Mouse (Mus musculus): Measurements from ENCODE around the gene 1700029F12Rik. TPM values are rescaled to one million over a fixed set of nuclear protein-coding genes. Genes with fewer than 3 reads are reported as not detected.
"Not testable (repeated sequence)": the region's sequence is repeated elsewhere in the genome, so short reads cannot be mapped to it uniquely, and the experiment has no call there.

Gene 1700029F12Rik
- total RNA-seq (2021), result not detected

DNA sequence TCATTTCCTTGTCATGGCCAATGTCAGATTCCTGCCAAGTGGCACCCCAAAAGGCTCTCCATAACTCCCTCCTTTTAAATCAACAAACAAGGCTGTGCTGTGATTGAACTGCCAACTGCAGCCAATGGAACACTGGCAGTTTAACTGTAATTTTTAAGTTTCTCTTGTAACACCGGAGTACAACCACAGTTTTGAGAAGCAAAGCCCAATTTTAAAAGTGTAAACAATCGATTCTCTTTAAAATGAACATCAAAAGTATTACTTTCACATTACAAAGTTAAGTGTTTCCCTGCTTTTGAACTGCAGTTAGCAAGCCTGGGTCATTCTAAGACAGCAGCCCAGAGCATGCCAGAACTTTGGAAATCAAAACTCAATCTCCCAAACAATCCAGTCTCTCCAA is at the start of gene 1700029F12Rik:
Gene 1700029F12Rik, minus strand, starts transcription at position 101 of the 400 bp plus-strand sequence.
- DNase-seq, result no peak

DNA sequence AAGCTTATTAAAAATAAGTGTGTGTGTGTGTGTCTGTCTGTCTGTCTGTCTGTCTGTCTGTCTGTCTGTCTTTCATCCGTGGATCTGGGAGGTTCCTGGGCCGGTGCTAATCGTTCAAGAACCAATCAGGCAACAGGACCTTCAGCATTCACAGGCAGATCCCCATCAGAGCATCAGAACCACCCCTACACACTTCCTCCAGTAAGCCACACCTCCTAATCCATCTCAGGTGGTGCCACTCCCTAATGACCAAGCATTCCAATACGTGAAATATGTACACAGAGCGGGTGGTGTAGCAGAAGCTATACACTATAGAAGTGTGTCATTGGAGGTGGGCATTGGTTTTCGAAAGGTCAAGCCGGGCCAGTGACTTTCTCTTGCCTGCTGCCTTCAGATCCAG is 48.3 kb upstream of the 1700029F12Rik start:
- DNase-seq, result no peak

DNA sequence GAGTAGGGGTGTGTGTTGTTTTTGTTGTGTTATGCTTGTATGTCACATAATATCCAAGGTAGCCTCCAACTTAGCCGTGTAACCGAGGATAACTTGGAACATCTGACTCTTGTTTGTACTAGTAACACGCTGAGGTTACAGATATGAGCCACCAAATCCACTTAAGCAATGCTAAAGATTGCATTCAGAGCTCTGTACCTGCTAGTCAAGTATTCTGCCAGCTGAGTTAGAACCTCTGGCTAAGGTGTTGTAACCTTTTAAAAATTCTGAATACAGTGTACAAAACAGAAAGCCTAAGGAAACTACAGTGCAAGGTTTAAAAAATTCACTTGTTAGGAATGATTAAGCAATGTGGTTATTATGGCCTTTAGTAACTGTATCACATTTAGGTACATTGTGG is 46.5 kb upstream of the 1700029F12Rik start:
- no peak for DNase-seq

DNA sequence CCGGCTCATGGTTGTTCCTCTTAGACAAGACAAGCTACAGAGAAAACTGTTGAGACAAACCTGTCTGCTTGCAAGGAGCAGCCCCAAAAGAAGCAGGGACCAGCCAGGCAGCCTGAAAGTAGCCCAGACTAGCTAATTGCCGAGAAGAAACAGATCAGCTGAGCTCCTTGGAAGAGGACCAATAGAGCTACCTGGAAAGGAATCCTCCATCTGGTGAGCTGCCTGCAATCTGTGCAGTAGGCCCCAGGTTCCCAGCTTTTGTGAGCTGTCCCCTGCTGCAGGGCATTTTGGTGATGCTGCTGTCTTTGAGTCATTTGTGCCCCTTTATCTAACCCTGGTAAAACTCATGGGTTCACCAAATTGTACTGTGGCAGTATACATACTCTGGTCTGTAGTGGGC is 46.0 kb upstream of the 1700029F12Rik start:
- DNase-seq, result no peak

DNA sequence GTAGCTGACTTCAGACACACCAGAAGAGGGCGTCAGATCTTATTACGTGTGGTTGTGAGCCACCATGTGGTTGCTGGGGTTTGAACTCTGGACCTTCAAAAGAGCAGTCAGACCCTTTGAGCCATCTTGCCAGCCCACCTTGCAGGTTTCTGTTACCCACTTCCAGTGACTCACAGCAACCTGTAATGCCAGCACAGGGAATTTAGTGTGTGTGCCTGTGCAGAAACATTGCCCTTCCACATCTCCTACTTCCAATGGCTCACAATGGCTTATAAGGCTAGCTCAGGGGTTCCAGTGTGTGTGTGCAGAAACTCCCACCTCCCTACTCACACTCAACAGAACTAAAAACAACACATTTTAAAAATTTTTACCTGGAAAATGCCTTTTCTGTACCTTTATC is 43.4 kb upstream of the 1700029F12Rik start:
- no peak for DNase-seq

DNA sequence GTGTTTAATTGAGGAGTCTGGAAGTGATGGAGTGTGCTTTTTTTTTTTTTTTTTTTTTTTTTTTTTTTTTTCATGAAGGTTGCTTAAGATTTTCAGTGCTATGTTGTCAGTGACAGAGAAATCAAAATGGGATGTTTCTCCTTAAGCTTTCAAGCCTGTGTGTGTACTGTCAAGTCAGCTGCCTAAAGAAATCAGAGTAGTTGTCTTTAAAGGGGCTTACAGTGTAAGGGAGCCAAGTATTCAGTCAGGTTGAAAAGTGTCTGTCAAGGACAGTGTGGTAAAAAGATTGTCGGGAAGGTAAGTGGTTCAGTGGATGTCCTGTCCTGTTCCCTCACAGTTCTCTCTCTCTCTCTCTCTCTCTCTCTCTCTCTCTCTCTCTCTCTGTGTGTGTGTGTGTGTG is 39.3 kb upstream of the 1700029F12Rik start:
- no peak for DNase-seq

DNA sequence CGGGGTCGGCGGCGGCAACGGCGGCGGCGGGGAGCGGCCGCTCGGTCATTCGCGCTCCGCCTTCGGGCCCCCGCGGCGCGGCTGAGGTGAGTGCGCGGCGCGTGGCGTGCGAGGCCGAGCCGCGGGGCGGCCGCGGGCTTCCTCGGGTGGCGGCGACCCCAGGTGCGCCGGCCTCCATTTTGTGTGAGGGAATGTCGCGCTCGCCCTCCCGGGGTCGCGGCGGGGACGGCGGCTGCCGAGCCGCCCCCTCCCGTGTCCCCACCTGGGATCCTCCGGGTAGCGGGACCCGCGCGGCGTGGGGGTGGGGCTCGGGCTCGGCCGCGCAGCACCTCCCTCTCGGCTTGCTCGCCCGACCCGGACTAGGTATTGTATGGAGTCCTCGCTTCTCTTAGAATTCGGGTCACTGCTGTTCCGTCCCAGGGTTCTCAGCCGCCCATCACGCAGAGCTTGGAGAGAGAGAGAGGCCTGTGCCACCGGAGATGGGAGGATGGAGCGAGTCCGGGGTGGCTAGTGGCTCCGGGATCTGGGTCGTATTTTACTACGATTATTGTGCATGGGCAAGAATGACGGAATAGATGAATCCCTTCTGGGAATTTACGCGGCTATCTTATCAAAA is 37.6 kb upstream of the 1700029F12Rik start:
- peak; percentile 49 to 55 for DNase-seq

DNA sequence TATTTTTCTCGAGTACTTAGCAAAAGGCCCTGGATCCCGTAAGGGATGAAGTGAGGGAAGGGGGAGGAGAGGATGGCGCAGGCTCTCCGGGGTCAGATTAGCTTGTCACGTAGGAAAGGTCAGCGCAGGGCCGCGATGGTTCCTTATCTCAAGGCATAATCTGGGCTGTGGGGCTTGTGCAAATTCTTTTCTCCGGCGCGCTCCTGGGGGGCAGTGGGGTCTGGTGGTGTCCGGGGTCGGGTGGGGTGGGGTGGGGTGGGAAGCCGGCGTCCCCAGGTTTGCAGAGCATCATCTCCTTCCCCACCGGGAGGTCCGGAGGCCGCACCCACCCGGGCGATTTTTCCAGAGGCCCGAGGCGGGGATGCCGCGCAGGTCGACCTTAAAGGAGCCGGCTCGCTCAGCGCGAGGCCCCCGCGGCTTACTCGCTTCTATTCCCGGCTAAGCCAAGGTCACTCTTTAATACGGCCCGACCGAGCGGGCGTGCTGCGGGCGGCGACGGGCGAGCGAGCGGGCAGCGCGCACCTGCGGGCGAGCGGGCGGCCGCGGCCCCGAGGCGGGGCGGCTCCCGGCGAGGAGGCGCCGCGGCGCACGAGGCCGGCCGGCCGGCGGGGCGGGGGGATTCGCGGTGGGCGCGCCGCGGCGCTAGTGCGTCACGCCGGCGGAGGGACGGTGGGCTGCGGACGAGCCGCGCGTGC is 36.9 kb upstream of the 1700029F12Rik start:
- DNase-seq, result peak; percentile 15 to 19

DNA sequence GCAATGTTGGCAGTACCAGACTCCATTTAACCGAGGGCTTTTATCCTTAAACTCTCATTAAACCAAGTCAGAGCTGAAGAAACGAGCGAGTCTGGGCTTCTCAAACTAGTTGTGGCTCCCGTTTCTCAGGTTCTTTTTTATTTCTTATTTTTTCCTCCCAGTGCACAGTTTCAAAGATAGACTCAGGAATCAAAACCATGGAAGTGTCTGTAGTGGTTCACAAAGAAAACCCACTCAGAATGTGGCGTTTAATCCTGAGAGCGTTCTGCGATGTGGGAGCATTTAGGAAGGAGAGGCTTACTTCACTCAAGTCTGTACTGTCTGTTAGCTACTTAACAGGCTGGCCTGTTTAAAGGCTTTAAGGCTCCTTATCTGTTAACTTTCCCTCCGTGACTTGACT is 34.0 kb upstream of the 1700029F12Rik start:
- DNase-seq, result no peak

DNA sequence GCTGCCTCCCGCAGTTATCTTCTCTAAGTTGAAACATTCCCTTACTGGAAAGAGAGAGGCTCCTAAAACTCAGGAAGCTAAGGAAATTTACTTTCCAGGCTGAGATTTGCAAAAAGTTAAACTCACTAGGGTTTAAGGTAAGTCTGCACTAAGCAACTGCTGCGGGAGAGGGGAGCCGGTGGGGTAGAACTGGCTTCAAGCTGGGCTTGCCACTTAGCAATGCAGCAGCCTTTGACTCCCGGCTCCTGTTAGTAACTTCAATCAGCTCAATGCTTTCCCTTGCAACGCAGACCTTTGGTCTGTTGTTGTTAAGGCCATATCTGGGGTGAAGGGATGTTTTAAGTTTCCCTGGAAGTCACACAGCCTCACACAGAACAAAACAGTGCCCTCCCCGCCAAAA is 33.5 kb upstream of the 1700029F12Rik start:
- no peak for DNase-seq

DNA sequence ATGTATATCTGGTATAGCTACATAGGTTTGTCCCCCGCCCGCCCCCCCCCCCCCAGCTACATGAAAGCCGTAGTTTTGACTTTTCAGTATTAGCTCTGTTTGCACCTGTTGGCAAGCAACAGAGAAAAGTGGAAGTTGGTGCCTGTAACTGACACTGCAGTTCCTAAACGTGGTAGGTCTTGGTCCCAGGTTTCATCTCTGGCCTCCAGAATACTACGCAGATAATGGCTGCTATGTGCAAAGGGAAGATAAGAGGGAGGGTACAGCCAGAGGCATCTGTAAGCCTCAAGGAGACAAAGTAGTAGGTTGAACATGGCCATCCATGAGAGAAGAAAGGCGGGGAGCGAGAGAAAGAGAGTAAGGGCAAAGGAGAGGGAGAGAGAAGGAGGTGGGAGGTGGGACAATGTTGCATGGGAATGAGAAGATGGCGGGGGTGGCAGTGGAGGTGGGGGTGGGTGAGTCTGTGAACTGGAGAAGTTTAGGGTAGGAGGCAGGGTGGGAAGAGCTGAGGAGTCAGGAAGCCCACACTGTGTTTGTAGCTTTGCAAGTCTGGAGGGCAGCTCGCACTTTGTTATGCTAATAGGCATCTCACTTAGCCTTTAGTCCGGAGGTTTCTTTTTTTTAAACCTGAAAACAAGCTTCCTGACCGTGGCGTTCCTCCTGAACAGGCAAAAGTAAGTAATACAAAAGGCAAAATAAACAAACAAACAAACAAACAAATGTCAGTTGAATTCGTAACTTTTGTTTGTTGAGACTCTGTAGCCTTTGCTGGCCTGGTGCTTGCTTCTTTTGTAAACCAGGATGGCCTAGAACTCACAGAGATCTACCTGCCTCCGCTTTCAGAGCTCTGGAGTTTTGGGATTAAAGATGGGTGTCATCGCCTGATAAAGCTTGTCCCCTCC is 32.7 kb upstream of the 1700029F12Rik start, which contains the start of gene Fam169a:
Gene Fam169a, plus strand, starts transcription at position 638 of the 902 bp plus-strand sequence.
- DNase-seq, result no peak

DNA sequence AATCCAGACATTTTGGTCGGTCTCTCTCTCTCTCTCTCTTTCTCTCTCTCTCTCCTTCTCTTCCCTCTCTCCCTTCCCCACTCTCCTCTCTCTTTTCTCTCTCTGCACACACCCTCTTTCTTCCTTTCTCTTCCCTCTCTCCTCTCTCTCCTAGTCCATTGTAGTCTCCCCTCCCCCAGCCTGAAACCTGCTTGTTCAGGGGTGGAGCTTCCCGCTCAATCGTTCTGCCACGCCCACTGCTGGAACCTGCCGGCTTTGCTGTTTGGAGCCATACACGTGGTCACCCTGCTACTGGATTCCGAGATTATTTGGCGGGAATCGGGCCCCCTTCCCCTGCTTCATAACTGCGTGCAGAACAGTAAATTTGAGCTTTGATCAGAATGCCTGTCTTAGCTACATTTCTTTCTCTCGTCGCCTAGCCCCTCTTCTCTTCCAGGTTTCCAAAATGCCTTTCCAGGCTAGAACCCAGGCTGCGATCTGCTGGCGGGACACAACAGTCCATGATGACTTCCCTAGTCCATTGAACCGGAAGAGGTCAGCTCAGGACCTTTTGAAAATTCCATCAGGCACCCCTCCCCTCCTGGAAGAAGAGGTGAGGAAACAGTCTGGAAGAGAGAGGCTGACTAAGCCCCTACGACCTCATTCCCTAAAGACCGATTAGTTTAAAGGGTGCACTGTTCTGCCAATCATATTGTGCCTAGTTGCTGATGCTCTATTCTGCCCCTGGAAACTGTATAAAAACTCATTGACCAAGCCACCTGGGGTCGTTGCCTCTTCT is 30.9 kb upstream of the 1700029F12Rik start:
- DNase-seq, result not testable (repeated sequence)

DNA sequence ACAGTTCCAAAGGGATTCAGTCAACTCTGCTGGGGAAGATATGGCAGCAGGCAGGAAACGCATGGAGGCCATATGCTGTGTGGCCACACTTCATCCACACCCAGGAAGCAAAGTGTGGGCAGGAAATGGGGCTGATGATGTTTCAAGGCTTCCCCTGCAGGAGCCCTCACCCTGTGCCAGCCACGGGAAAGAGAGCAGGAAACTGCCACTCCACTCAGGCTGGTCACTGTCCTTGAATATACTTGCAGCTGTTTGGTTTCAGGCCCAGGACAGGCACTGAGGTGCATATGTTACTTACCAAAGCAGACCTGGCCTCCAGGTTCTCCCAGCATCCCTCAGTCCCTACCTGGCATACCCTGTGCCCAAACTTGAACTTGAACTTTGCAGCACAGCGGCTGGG is 30.3 kb upstream of the 1700029F12Rik start:
- no peak for DNase-seq

DNA sequence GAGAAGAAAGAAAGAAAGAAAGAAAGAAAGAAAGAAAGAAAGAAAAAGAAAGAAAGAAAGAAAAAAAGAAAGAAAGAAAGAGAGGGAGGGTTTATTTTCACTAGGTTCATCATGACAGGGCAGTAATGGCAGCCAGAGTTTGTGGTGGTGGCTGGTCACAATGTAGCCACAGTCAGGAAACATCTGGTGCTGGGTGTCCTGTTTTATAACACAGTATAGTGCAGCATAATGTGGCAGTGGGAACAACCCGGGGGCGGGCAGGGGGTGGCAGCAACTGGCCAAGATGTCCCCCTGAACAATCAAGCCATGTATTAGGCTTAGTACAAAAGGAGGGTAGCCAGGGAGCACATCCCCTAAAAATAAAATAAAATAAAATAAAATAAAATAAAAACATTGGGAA is 29.3 kb upstream of the 1700029F12Rik start:
- no peak for DNase-seq

DNA sequence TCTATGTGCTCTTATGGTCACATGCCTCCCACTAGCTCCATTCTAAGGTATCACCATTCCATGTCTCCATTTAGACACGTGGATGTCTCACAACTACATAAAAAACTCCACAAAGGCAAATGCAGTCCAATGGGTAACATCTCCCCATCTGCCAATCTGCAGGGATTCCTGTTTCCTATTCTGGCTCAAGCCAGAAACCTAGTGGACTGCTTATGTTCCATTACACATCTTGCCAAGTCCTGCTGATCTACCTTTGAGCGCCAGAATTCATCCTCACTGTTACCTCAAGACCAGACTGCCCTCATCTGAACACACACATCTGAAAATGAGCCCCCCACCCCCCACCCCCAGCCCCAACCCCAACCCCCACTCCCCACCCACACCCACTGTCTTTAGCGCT is 28.0 kb upstream of the 1700029F12Rik start:
- DNase-seq, result no peak

DNA sequence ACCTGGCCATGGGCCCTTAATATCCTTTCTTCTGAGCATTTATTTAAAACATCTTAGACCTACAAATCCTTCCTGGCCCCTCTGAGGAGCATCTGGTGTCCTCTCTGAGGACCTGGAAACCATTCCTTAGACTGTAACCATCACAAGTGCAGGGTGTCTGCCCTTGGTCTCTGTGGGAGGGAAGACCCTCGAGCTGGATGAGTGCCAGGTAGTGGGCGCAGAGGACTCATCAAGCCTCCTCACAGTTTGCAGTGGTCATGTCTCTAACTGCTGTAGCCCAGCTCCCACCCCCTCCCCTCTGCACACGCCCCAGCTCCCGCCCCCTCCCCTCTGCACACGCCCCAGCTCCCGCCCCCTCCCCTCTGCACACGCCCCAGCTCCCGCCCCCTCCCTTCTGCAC is 26.2 kb upstream of the 1700029F12Rik start:
- no peak for DNase-seq

DNA sequence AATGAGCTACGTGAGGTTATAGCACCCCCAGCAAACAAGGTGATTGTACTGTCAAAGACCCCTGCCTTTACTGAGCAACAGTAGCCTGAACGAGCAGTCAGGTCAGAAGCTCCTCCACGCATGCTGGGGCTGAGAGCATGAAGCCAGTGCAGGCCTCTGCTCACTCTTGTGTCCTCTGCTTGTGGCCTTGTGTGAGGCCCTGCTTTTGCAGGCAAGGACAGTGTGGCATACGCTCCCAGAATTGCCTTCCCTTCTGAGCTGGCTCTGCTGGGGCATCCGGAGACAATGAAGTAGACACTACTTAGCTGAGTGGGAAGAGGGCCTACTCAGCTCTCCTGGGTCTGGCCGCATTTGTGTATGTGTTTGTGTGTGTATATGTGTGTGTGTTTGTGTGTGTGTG is 25.6 kb upstream of the 1700029F12Rik start:
- DNase-seq, result no peak

DNA sequence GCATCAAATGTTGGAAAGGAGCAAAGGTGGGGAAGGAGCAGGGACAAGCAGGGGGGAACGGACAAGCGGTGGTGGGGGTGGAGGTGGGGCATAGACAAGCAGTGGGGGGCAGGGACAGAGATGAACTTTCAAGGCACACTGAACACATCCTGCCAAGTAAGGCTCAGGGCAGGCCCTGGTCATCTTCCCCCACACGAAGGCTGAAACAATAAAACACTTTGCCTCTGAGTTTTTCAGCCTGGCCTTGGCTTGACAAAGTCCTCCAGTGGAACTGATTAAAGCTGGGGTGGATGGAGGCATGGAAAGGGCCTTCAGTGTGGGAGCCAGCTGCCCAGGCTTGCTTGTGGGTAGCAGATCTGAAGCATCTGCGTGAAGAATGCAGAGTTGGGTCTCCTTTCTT is 23.7 kb upstream of the 1700029F12Rik start:
- no peak for DNase-seq

DNA sequence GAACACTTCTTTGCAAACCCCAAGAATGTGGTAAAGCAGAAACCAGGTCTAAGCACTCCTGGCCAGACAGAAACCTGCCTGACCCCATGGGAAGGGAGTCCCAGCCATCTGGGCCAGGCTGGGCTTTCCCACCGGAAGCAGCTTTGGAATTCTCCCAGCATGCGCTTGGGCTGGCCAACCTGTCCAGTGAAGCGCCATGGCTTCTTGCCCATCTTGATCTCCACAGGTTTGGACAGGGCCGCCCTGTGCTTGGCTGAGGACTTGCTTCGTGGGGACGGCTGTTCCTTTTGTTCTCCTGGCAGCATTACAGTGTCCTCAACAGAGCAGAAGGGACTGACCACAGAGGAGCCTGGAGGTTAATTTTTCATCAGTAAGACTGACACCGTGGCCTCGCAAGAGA is 19.7 kb upstream of the 1700029F12Rik start:
- no peak for DNase-seq

DNA sequence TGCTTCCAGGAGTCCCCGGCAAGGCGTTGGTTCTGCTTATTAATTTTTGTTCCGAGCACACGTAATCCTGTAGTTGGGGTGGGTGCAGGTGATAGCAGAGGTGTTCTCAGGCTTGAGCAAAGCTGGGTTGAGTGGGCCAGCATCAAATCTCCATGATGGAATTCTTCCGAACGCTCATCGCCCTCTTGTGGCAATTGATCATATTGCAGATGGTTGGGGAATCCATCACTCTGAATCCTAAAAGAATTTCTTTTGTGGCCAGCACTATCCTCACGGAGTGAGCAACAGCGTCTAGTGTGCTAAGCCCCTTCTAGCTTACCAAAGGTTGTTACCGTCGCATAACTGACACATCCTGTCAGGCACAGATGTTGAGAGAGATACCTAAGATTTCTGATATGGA is 18.5 kb upstream of the 1700029F12Rik start:
- peak; percentile 54 to 75 for DNase-seq

DNA sequence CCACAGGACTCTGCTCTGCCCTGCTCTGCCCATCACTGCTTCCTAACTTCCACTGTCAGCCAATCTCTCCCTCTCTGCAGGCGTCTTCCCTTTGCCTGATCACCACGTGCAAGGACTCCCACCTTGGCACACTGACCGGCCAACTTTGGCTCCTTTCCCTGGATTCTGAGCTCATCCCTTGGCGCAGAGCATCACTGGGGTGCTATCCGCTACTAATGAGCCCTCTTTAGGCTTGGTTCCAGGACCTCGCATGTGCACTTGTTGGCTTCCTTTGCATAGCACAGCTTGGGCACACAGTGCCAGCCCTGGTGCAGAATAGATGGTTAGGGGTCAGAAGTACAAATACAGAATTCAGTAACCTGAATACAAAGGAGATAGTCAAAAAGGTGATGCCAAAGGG is 17.0 kb upstream of the 1700029F12Rik start:
- DNase-seq, result peak; percentile 22 to 35

DNA sequence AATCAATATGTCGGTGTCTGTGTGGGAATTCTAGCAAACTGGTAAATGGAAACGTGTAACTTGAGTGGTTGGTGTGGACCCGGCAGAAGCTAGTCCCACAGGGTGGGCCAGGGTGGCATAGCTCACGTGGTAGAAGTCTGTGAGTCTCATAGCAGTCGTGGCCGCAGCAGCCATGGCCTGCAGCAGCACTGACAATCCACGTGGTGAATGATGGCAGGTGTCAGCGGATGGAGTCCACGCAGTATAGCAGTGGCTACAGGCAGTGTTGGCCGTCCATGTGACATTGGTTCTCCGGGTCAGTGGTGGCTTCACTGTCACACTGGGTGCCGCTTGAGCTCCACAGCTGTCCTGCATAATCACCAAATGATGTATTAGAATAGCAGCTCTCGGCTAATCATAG is 4.1 kb downstream of the 1700029F12Rik start:
- no peak for DNase-seq

DNA sequence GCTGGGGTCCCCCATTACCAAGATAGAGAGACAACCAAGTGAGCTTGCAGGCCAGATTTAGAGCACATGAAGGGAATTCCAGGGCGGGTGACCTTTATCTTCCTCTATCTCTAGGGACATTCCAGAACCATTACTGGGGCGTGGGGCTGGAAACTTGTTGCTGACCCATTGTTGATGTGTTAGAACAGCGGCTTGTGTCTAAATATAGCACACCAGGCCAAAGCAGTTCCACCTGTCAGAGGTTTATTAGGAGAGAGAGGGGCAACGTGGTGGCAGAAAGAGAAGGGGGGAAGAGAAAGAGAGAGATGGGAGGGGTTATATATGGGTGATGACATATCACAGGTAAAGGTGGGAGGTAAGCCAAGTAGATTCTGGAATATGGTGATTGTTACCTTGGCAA is 12.3 kb downstream of the 1700029F12Rik start:
- no peak for DNase-seq

Data from layer of hippocampus, postnatal 36 days (tissue).